Mouse (Mus musculus) ovary, postnatal 10 days (tissue): ENCODE results near the gene Rab3b.
"Not testable (repeated sequence)": the region's sequence is repeated elsewhere in the genome, so short reads cannot be mapped to it uniquely, and the experiment has no call there.

Experiments used
- DNase-seq: peaks from one replicate; pipeline ENCODE4 v3.0.0; 2022; ENCODE audit warnings: low spot score

The Rab3b gene

DNA sequence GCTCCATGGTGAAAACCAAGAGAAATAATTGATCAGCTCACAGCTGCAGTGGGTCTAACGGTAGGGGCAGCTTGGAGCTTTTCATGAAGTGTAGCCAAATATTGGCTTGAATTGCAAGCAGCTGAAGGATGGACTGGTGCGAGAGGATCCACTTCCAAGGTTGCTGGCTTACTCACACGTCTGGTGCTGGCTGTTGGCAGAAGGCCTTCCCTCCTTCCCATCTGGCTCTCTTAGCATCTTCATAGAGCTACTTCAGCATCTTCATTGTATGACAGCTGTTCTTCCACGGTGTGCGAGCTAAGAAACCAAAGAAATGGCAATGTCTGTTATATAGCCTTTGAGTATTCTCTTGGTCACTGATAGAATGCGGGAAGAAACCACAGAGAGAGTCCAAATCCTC lies 12.0 kb downstream of the Rab3b start:
- no peak for DNase-seq

DNA sequence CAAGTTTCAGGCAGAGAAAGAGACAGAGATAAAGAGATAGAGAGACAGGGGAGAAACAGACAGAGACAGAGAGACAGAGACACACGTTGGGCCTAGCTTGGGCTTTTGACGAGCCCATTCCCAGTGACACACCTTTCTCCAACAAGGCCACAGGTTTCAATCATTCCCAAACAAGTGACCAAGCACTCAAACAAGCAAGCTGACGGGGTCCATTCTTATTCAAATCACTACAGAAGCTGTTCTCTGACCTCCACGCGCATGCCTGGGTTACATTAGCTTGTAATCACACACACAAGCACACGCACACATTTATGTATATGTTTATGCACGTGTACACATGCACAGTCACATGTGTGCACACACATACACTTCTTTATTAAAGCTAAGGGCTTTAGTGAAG lies 21.6 kb downstream of the Rab3b start:
- no peak for DNase-seq

GRCm38 (mm10) chr4:108902886-108903285 lies 24.0 kb downstream of the Rab3b start:
- no peak for DNase-seq

DNA sequence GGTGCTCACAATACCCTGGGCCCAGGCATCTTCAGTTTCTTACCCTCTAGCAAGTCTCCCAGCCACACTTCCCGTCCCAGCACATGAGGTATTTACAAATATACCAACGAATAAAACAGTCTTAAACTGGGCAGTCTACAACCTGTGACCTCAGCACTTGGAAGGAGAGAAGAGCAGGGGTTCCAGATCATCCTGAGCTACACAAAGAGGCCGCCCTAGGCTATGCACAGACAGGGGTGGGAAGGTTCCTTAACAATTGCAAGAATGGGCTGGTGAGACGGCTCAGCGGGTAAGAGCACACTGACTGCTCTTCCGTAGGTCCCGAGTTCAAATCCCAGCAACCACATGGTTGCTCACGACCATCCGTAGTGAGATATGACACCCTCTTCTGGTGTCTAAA lies 24.5 kb downstream of the Rab3b start:
- DNase-seq: no peak

DNA sequence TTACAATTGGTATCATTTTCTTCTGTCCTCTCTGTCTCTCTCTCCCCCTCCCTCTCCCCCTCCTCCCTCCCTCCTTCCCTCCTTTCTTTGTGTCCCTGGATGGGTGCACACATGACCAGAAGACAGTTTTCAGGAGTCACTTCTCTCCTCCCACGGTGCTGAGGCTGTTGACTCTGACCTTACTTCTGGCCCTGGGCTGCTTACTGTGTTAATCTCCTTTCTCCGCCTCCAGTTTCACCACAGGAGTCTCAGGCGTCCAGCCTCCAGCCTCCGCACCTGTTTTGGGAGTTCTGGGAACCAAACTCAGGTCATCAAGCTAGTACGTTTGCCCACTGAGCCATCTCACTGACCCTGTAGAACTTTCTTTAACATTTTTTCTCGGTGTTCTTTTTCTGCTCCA lies 25.2 kb downstream of the Rab3b start:
- DNase-seq: no peak

GRCm38 (mm10) chr4:108904790-108905189 lies 25.9 kb downstream of the Rab3b start:
- DNase-seq: no peak

GRCm38 (mm10) chr4:108905859-108906258 lies 27.0 kb downstream of the Rab3b start:
- DNase-seq: no peak

DNA sequence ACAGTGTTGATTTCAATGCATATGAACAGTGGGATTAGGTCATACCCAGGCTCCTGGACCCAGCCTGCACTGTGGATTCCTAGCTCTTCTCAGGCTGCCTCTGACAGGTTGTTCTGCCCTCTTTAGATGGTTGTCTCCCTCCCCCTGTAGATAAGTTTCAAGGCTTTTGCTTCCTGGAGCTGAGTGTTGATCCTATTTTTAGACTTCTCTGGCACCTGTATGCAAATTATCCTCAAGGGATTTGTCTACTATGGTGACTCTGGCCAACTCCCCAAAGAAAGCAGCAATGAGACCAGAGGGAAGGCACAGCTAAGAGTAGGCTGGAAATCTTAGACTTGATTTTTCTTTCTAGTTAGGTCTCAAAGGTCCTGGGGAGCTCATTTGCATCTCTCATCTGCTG lies 28.6 kb downstream of the Rab3b start:
- DNase-seq: no peak

DNA sequence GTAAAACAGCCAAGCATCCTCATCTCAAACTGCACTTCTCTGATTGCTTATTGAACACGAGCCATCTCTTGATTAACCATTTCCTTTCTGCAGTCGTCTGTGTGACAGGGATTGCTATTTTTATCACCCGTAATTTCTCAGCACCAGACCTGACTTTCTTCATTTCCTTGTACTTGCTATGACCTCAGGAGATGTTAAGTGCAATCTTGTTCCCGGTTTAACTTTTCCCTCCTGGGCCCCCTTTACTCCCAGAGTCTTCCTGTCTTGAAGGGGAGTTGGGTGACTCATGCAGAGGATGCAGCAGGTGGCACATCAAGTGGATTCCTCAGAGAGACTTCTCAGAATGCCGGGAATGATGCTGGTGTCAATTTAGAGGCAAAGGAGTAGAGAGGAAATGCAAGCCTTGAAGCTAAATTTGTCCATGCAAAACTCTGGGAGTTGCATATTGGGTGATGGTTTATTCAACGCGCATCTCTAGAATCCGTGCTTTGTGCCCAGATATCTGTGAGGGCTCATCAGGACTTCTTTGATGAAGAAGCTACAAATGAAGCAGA lies 31.1 kb downstream of the Rab3b start:
- DNase-seq: no peak

DNA sequence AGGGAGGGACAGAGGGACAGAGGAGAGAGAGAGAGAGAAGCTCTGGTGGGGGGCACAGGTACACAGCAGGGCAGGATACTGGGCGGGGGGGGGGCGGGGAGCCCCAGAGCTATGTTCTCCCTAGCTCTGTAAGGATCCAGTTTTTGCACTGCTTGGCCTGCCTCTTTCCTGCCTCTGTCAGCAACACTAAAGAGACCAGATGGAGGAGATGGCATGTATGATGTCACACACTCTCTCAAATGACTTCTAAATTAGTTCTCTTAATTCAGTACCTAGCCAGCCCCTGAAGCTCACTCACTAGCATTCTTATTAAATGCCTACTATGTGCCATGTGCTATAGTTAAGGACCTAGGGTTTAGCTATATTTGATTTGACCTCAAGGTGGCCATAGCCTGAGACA lies 33.0 kb downstream of the Rab3b start:
- DNase-seq: no peak

DNA sequence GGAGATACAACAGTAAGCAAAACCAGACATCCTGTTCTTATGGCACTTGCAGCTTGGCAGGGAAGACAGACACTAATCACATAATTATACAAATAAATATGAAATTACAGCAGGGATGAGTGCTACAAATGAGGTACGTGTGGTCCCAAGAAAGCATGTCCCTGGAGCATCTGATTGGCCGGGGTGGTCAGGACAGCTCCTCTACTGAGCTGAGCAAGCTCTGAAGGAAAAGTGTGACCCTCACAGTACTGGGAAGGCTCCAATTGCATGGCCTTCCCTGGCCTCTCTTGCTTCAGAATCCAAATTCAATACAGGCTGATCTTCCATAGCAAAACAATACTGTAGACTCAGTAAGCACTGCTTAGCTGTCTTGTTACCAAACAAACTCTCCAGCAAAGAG lies 34.3 kb downstream of the Rab3b start:
- no peak for DNase-seq

DNA sequence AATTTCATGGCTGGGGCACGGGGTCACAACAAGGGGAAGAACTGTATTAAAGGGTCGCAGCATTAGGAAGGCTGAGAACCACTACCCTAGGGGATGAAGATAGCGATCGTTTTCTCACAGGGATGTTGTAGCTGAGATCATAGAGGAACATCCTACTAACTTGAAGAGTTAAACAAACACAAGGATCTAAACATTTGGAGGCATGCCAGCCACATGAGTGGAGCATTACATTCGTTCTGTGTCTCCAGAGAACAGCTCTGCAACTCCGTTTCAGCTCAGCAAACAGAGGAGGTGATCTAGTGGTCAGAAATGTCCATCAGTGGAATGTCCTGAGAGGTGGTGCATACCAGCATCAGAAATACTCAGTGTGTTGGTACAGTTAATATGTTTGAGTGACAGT lies 35.5 kb downstream of the Rab3b start:
- DNase-seq: no peak

GRCm38 (mm10) chr4:108915101-108915500 lies 36.2 kb downstream of the Rab3b start:
- DNase-seq: no peak

DNA sequence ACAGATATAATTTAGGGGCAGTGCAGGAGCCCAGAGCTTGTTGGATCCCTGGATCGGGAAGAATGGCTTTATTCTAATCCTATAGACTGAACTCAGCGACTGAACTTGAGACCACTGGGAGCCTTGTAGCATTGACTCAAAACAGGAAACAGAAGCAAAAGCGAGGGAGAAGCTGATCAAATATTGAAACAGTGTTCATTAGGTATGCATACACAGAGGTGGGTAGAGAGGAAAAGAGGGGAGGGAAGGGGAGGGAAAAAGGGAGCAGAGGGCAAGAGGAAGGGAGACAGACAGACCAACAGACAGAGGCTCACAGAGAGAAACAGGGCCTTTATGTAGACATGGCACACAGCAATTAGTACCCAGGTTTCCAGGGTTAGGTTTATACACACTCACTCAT lies 38.8 kb downstream of the Rab3b start:
- DNase-seq: no peak

DNA sequence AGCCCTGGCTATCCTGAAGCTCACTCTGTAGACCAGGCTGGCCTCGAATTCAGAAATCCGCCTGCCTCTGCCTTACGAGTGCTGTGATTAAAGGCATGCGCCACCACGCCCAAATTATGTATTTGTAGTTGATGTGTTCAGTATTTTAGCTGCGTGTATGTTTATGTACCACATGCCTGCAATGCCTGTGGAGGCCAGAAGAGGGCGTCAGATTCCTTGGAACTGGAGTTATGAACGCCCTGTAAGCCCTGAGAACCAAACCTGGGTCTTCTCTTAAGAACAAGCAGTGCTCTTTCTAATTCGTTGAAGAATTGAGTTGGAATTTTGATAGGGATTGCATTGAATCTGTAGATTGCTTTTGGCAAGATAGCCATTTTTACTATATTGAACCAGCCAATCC lies 49.1 kb downstream of the Rab3b start:
- not testable (repeated sequence) for DNase-seq

- no peak for DNase-seq
Observed at GRCm38 (mm10) chr4:108933163-108933562, 54.3 kb downstream of the Rab3b start.

DNA sequence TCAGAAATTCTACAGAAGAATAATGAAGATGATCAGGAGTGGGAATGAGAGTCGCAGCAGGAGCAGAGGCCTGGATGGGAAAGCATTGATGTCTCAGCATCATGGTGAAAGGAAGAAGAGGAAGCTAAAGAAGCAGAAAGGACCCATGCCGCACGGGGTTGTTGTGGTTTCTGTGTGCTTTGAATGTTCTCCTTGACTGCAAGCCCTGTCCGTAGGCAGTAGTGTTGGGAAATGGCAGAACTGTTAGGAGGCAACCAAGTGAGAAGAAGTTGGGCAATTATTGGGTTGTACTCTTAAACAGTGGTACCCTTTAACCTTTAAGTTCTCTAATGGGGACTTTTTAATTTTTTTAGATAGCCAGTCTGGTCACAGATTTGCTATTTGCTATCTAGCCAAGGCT lies 56.0 kb downstream of the Rab3b start:
- DNase-seq: no peak

- no peak for DNase-seq
Observed at GRCm38 (mm10) chr4:108937848-108938771, 59.2 kb downstream of the Rab3b start.

GRCm38 (mm10) chr4:108940681-108941473 lies 62.0 kb downstream of the Rab3b start:
- no peak for DNase-seq

- DNase-seq: no peak
Observed at GRCm38 (mm10) chr4:108942171-108942570, 63.3 kb downstream of the Rab3b start.

- DNase-seq: no peak
Observed at GRCm38 (mm10) chr4:108942986-108943720, 64.3 kb downstream of the Rab3b start.

GRCm38 (mm10) chr4:108949168-108949567 lies 70.3 kb downstream of the Rab3b start:
- no peak for DNase-seq
